Mouse (Mus musculus) C2C12 (cell line): Measurements from ENCODE around the gene Adcy5.

Source experiments
- CEBPB ChIP-seq: IDR thresholded peaks from one replicate; pipeline ENCODE4 v1.6.1; 2011; ENCODE audit warnings: low read depth, mild to moderate bottlenecking, control low read depth, moderate library complexity
- CTCF ChIP-seq: IDR thresholded peaks from one replicate; pipeline ENCODE4 v1.5.1; 2011; ENCODE audit not compliant: control insufficient read depth, insufficient read depth, insufficient read length
- FOSL1 ChIP-seq: IDR thresholded peaks from one replicate; pipeline ENCODE4 v1.8.0; 2011; ENCODE audit warnings: mild to moderate bottlenecking, low read length; ENCODE audit not compliant: poor library complexity, insufficient read depth, severe bottlenecking
- MAX ChIP-seq: IDR thresholded peaks from one replicate; pipeline ENCODE4 v1.6.1; 2011; ENCODE audit warnings: mild to moderate bottlenecking, control low read depth

DNA sequence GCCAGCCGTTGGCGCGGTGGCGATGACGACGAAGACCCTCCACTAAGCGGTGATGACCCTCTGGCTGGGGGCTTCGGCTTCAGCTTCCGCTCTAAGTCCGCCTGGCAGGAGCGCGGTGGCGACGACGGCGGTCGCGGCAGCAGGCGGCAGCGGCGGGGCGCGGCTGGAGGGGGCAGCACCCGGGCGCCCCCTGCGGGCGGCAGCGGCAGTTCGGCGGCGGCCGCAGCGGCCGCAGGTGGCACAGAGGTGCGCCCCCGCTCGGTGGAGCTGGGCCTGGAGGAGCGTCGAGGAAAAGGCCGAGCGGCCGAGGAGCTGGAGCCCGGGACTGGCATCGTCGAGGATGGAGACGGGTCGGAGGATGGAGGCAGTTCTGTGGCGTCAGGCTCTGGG, 1.6 kb downstream of the Adcy5 start:
- TF ChIP-seq CTCF (no peak), CEBPB (no peak), MAX (no peak), FOSL1 (no peak)
